Mouse (Mus musculus): ENCODE results near the gene BC052040. TPM values are rescaled to one million over a fixed set of nuclear protein-coding genes. Genes with fewer than 3 reads are reported as not detected.

BC052040 gene
- polyA plus RNA-seq, 1 experiment = 6.7 TPM

DNA sequence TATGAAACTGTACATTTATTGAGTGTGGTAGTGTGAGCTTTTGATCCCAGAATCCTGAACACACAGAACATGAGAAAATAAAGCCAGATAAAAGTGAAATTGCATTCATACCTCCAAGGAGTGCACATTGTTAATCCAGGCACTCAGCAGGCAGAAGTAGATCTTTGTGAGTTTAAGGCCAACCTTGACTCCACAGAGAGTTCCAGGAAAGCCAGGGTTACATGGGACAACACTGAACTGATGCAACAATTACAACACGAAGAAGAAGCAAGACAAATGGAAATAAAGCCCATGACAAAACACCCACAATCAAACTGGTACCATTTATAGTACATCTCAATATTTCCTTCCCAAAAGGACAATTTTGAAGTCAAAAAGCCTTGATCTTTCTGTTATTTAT lies 9.5 kb upstream of the BC052040 start:
- TF ChIP-seq CTCF (IDR thresholded peaks at IDR 0.05; ENCODE audit: low read depth, low read length) (no peak), POLR2A (IDR thresholded peaks at IDR 0.05; ENCODE audit: borderline replicate concordance, low read depth, low read length) (no peak)
- Histone ChIP-seq H3K4me1 (ENCODE audit: control insufficient read depth, insufficient read depth, low read length) (no peaks in the 10 kb centered on the region), H3K4me3 (ENCODE audit: insufficient read depth, low read length) (no peak overlapping the region), H3K27ac (ENCODE audit: insufficient read depth, low read depth, low read length) (no peak overlapping the region)

DNA sequence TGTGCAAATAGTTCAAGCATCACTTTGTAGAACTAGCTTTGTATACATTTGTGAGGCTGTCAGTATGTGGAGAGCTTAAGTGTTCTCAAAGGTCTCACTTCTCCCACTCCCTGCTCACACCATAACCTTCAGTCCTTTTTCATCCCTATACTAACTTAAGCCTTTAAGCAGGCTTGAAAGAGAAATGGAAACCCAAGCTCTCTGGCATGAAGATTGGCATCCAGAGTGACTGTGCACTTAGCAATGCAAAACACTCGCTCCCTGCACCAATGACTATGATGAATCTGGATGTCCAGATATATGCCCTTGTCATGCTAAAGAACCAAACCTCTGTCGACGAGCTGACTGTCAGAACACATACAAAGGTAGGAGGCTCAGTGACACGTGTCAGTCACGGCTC lies 6.7 kb upstream of the BC052040 start:
- no peak overlapping the region for H3K27ac ChIP-seq (ENCODE audit: insufficient read depth, low read depth, low read length)
- H3K4me3 ChIP-seq (ENCODE audit: insufficient read depth, low read length) = no peak overlapping the region
- TF ChIP-seq CTCF (IDR thresholded peaks at IDR 0.05; ENCODE audit: low read depth, low read length) = no peak
- H3K4me1 ChIP-seq (ENCODE audit: control insufficient read depth, insufficient read depth, low read length) = no peaks in the 10 kb centered on the region

DNA sequence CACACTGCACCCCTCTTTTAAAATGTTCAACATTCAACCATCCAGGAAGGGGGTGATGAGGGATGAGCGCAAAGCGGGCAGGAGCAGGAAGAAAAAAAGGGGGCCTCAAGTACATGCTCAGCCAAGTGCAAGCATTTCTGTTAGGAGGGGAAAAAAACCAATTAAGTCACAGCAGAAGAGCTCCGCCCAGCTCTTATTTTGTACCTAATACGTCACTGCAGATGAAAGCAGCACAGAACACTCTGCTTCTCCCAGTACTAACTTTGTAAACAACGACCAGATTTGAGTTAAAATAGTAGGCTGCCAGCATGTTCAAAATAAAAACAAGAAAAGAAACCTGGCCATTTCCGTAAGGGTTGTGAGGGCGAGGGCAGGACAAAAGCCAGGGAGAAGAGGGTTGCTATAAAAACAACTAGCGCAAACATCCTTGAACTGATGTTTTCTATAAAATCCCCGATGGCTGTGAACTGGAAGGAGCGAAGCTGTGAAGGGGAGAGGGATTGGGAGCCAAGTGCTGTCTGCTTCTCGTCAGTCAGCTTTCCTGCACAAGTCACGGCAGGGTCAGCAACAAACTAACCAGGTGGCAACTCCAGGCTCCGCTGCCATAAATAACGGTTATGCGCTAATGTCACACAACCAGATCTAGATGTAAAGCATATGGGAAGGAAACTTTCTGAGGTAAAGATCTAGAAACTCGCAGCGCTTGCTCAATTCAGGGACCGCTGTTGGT lies 2.2 kb upstream of the BC052040 start:
- Histone ChIP-seq H3K27ac (ENCODE audit: insufficient read depth, low read depth, low read length) (no peak overlapping the region), H3K4me3 (ENCODE audit: insufficient read depth, low read length) (no peak overlapping the region), H3K4me1 (ENCODE audit: control insufficient read depth, insufficient read depth, low read length) (peaks cover 6% of the 10 kb centered on the region)
- TF ChIP-seq POLR2A (IDR thresholded peaks at IDR 0.05; ENCODE audit: borderline replicate concordance, low read depth, low read length) (no peak), CTCF (IDR thresholded peaks at IDR 0.05; ENCODE audit: low read depth, low read length) (no peak)

DNA sequence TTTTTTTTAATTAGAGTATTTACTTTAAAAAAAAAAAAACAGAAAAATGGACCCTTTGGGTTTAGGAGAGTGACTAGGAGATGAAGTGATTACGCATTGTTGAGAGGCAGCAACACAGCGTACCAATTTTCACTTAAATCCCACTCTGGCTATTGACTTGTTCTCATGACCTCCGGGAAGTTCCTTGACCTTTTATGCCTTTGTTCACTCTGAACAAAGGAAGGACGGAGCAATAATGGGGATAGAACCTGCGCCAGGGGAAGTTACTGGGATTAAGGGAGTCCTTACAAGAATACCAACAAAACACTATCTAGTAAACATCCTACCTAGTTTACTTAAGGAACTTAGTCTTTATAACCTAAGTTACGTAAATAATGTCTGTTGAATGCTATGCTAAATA lies 1.5 kb upstream of the BC052040 start:
- no peak for TF ChIP-seq CTCF (IDR thresholded peaks at IDR 0.05; ENCODE audit: low read depth, low read length)
- no peak for TF ChIP-seq POLR2A (IDR thresholded peaks at IDR 0.05; ENCODE audit: borderline replicate concordance, low read depth, low read length)
- H3K4me3 ChIP-seq (ENCODE audit: insufficient read depth, low read length) = no peak overlapping the region
- H3K4me1 ChIP-seq (ENCODE audit: control insufficient read depth, insufficient read depth, low read length) = peaks cover 6% of the 10 kb centered on the region
- H3K27ac ChIP-seq (ENCODE audit: insufficient read depth, low read depth, low read length) = no peak overlapping the region

DNA sequence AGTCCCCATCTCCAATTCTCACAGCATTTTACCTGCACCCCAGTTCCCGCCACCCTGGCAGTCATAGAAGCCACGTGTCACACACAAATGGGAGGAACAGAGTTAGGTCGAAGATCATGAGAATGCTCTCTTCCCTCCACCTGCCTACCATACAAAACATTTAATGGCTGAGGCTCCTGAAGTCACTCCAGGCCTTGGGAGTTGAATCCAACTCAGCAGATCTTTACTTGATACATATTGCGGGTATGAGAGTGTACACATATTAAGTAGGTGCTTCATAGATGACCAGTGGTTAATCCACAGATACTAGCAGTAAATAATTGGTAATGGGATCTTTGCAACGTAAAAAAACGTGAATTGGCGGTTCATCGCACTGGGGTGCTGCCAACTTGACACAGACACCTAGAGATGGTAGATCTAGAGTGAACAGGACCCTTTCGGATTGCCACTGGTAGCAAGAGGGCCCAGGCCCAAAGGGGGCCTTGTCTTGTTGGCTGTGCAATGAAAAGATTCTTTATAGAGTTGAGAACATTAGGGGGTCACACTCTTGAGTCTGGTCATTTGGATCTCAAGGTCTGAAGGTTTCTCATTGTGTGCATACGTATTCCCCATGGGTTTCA lies 583 bp downstream of the BC052040 start:
- TF ChIP-seq CTCF (IDR thresholded peaks at IDR 0.05; ENCODE audit: low read depth, low read length) (no peak), POLR2A (IDR thresholded peaks at IDR 0.05; ENCODE audit: borderline replicate concordance, low read depth, low read length) (no peak)
- H3K4me1 ChIP-seq (ENCODE audit: control insufficient read depth, insufficient read depth, low read length) = peaks cover 6% of the 10 kb centered on the region
- peak overlapping the region; percentile 85 for H3K4me3 ChIP-seq (ENCODE audit: insufficient read depth, low read length)
- H3K27ac ChIP-seq (ENCODE audit: insufficient read depth, low read depth, low read length) = no peak overlapping the region

DNA sequence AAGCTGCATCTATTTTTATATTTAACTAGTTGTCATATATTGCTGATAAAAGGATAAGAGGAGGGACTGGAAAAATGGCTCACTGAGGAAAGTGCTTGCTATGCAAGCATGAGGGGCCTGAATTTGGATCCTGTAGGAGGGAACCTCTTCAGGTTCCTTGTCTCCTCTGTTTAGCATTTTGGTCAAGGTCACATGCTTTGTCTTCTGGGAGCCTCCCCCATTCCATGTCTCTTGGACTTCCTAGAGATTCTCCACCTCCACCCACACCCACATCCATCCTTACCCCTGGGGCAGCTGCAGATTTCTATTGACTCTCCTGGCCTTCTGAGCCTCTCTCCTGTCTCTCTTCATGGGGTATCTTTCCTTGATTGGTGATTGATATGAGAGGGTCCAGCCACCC lies 2.3 kb downstream of the BC052040 start:
- H3K4me3 ChIP-seq (ENCODE audit: insufficient read depth, low read length) = no peak overlapping the region
- no peak overlapping the region for H3K27ac ChIP-seq (ENCODE audit: insufficient read depth, low read depth, low read length)
- TF ChIP-seq POLR2A (IDR thresholded peaks at IDR 0.05; ENCODE audit: borderline replicate concordance, low read depth, low read length) (no peak), CTCF (IDR thresholded peaks at IDR 0.05; ENCODE audit: low read depth, low read length) (no peak)
- H3K4me1 ChIP-seq (ENCODE audit: control insufficient read depth, insufficient read depth, low read length) = peaks cover 6% of the 10 kb centered on the region

DNA sequence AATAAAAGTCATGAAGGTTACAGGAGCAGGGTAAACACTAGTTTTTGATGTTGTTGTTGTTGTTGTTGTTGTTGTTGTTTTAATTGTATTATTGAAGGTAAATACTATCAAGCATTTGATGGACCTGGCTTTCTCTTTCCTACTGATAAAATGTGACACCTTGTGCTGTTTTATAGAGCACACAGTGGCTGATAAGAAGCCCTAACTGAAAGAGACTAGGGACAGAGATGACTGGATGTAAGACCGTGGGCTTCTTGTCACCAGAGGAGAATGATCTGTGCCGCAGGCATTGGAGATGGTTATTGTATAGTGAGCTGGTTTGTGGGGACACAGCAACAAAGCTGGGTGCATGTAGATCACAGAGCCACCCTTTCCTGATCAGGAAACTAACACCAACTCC lies 9.1 kb downstream of the BC052040 start:
- Histone ChIP-seq H3K4me3 (ENCODE audit: insufficient read depth, low read length) (no peak overlapping the region), H3K27ac (ENCODE audit: insufficient read depth, low read depth, low read length) (no peak overlapping the region), H3K4me1 (ENCODE audit: control insufficient read depth, insufficient read depth, low read length) (no peaks in the 10 kb centered on the region)
- TF ChIP-seq CTCF (IDR thresholded peaks at IDR 0.05; ENCODE audit: low read depth, low read length) = no peak

DNA sequence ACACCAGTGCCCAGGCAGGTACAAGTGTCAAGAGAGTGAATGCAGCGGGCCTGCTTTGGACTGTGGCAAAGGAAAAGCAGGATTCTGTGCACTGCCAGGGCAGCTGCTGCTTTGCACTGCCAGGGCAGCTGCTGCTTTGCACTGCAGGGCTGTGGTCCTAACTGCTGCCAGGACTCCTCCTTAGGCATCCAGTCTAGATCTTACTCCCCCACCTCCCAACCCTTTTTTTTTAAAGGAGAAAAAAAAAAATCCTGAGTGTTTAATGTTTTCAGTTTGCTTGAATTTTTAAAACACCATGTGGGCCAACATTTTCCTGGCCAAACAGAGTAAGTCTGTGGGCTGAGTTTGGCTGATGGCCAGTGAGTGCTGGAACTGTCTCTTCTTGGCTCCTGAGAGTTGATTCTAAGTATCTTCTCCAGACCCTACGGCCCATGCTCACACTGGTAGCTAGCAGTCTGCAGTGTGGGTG lies 11.2 kb downstream of the BC052040 start:
- H3K4me3 ChIP-seq (ENCODE audit: insufficient read depth, low read length) = no peak overlapping the region
- TF ChIP-seq POLR2A (IDR thresholded peaks at IDR 0.05; ENCODE audit: borderline replicate concordance, low read depth, low read length) = no peak
- no peak for TF ChIP-seq CTCF (IDR thresholded peaks at IDR 0.05; ENCODE audit: low read depth, low read length)

DNA sequence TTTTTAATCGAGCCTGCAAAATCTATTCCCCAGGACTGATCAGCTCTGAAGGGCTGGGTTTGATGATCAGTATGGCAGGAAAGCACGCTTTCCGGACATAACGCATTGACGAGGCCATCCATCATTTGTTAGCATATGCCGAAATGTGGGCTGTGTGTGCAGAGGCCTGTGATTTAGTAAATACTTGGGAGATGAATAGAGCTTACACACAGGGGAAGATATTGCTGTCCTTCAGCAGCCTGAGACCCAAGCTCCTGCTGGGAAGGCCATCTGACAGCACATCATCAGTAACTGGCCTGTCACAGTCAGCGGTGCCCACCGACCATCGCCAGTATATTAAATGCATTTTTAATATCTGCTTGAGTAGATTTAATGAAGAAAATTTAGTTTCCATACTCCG lies 15.5 kb downstream of the BC052040 start:
- Histone ChIP-seq H3K4me3 (ENCODE audit: insufficient read depth, low read length) (no peak overlapping the region), H3K4me1 (ENCODE audit: control insufficient read depth, insufficient read depth, low read length) (no peaks in the 10 kb centered on the region), H3K27ac (ENCODE audit: insufficient read depth, low read depth, low read length) (no peak overlapping the region)
- no peak for TF ChIP-seq CTCF (IDR thresholded peaks at IDR 0.05; ENCODE audit: low read depth, low read length)
- TF ChIP-seq POLR2A (IDR thresholded peaks at IDR 0.05; ENCODE audit: borderline replicate concordance, low read depth, low read length) = no peak

More for the DNA sequence above, 11.2 kb downstream of the BC052040 start:
- Histone ChIP-seq H3K4me1 (ENCODE audit: control insufficient read depth, insufficient read depth, low read length) (no peaks in the 10 kb centered on the region), H3K27ac (ENCODE audit: insufficient read depth, low read depth, low read length) (no peak overlapping the region)

DNA sequence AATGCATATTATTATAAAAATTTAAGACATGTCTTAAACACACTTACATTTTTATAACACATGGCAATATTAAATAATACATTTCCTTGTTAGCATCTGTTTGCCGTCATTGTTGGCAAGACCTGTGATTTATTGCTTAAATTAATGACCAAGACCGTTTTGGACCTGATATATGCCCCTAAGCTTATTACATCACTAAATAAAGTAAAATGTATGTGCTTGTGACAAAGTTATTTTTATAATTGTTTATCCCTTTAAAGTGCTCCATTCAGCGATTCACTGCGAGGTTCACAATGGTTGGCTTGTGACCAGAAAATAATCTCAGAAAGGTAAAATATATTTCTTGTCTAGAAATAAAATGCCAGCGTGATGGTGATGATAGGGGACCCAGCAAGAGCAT lies 16.8 kb downstream of the BC052040 start:
- Histone ChIP-seq H3K27ac (ENCODE audit: insufficient read depth, low read depth, low read length) (no peak overlapping the region), H3K4me1 (ENCODE audit: control insufficient read depth, insufficient read depth, low read length) (no peaks in the 10 kb centered on the region), H3K4me3 (ENCODE audit: insufficient read depth, low read length) (no peak overlapping the region)
- TF ChIP-seq CTCF (IDR thresholded peaks at IDR 0.05; ENCODE audit: low read depth, low read length) = no peak
- no peak for TF ChIP-seq POLR2A (IDR thresholded peaks at IDR 0.05; ENCODE audit: borderline replicate concordance, low read depth, low read length)

Data from bone marrow macrophage, adult 2 months (primary cell).